Mouse (Mus musculus) heart, adult 10 weeks (tissue): ENCODE results near the gene Gm29276. TPM values are rescaled to one million over a fixed set of nuclear protein-coding genes. Genes with fewer than 3 reads are reported as not detected.

ENCODE experiments used
- polyA plus RNA-seq: library from polyadenylated mRNA; stranded (reverse); fragments of 350-450 nt; fragmentation: Illumina TruSeq; extraction: RNeasy Lipid Tissue Mini Kit (QIAGEN cat#74804); gene quantifications from one replicate; pipeline ENCODE4 v1.2.3, GENCODE M21; 2014; ENCODE audit warnings: low read depth, low replicate concordance

Gm29276 gene
- not detected for polyA plus RNA-seq

GRCm38 (mm10) chrY:42582150-42582549, at the start of gene Gm29276:
Gm29276 (minus strand) TSS chrY:42582250.

